Mouse (Mus musculus) olfactory bulb, adult 2 months (tissue): ENCODE measurements around the gene Nup210l. TPM values are rescaled to one million over a fixed set of nuclear protein-coding genes. Genes with fewer than 3 reads are reported as not detected.

Experiments used
- H3K27ac ChIP-seq: fragments of 200-500 bp; 2 replicates; pipeline ENCODE4 v1.5.1; 2012; ENCODE audit warnings: low read depth, low read length; ENCODE audit not compliant: insufficient read depth
- H3K4me1 ChIP-seq: fragments of 200-500 bp; 2 replicates; pipeline ENCODE4 v1.6.1; 2012; ENCODE audit warnings: low read length; ENCODE audit not compliant: control insufficient read depth, insufficient read depth
- H3K4me3 ChIP-seq: fragments of 200-500 bp; 2 replicates; pipeline ENCODE4 v1.5.1; 2012; ENCODE audit warnings: mild to moderate bottlenecking, low read depth, low read length, moderate library complexity; ENCODE audit not compliant: insufficient read depth
- CTCF ChIP-seq: fragments of 200-500 bp; IDR thresholded peaks from 2 replicates; pipeline ENCODE4 v1.5.1; 2012; ENCODE audit warnings: low read depth, mild to moderate bottlenecking, low read length, moderate library complexity; ENCODE audit not compliant: insufficient read depth
- POLR2A ChIP-seq: fragments of 200-500 bp; IDR thresholded peaks from 2 replicates; pipeline ENCODE4 v1.6.1; 2012; ENCODE audit warnings: mild to moderate bottlenecking, low read depth, low read length, moderate library complexity; ENCODE audit not compliant: insufficient read depth
- WGBS: fragments of 180-500 bp; shearing (Covaris S2); methylation state at CpG from one replicate; pipeline ENCODE4 v1.1.7; 2018; 5-methylcytosine and 5-hydroxymethylcytosine counted together
- polyA plus RNA-seq: library from polyadenylated mRNA; stranded (reverse); fragments of >200 nt; gene quantifications from 2 replicates; pipeline ENCODE4 v1.2.4, GENCODE M21; 2012; ENCODE audit warnings: low replicate concordance; ENCODE audit not compliant: missing spikeins, insufficient read depth, insufficient read length

Gene Nup210l
- not detected in 2 replicates for polyA plus RNA-seq

- 86% methylated on average over 13 of the region's 13 CpGs for WGBS
These were observed at the start of gene Nup210l for GRCm38 (mm10) chr3:90103938-90104337. TSS of gene Nup210l (plus strand) at chr3:90104132.

GRCm38 (mm10) chr3:90061549-90061948 is 42.4 kb upstream of the Nup210l start:
- H3K4me3 ChIP-seq: no peak overlapping the region
- no peak overlapping the region for H3K27ac ChIP-seq
- no peaks in the 10 kb centered on the region for H3K4me1 ChIP-seq
- no peak for TF ChIP-seq POLR2A
- no peak for TF ChIP-seq CTCF
- WGBS: 91% methylated on average over 6 of the region's 6 CpGs

More at GRCm38 (mm10) chr3:90103938-90104337, at the start of gene Nup210l:
- Histone ChIP-seq H3K27ac (no peak within 1 kb of the TSS), H3K4me3 (no peak within 1 kb of the TSS), H3K4me1 (no peaks in the 10 kb centered on the region)
- TF ChIP-seq POLR2A: no peak
- no peak for TF ChIP-seq CTCF

GRCm38 (mm10) chr3:90062539-90062938 is 41.4 kb upstream of the Nup210l start:
- WGBS: 49% methylated on average over 2 of the region's 2 CpGs
- no peak overlapping the region for H3K4me3 ChIP-seq
- TF ChIP-seq POLR2A: no peak
- no peak for TF ChIP-seq CTCF
- H3K27ac ChIP-seq: no peak overlapping the region
- no peaks in the 10 kb centered on the region for H3K4me1 ChIP-seq

- WGBS: 73% methylated on average over 3 of the region's 3 CpGs
- Histone ChIP-seq H3K27ac (no peak overlapping the region), H3K4me3 (no peak overlapping the region), H3K4me1 (0 out of 2 replicates have a peak, but pooled peaks cover 2% of the 10 kb centered on the region)
- TF ChIP-seq CTCF (no peak), POLR2A (no peak)
These were observed 39.5 kb upstream of the Nup210l start for GRCm38 (mm10) chr3:90064383-90064782.

GRCm38 (mm10) chr3:90065553-90065952 is 38.4 kb upstream of the Nup210l start:
- WGBS: 60% methylated on average over 3 of the region's 3 CpGs
- no peak overlapping the region for H3K27ac ChIP-seq
- H3K4me1 ChIP-seq: 0 out of 2 replicates have a peak, but pooled peaks cover 2% of the 10 kb centered on the region
- no peak for TF ChIP-seq POLR2A
- TF ChIP-seq CTCF: peak; percentile 29; the same call in 1 of the 2 replicates
- H3K4me3 ChIP-seq: no peak overlapping the region

GRCm38 (mm10) chr3:90067851-90068250 is 36.1 kb upstream of the Nup210l start:
- Histone ChIP-seq H3K27ac (no peak overlapping the region), H3K4me1 (0 out of 2 replicates have a peak, but pooled peaks cover 2% of the 10 kb centered on the region), H3K4me3 (no peak overlapping the region)
- WGBS: 70% methylated on average over 4 of the region's 4 CpGs
- TF ChIP-seq CTCF (no peak), POLR2A (no peak)

GRCm38 (mm10) chr3:90069688-90070087 is 34.2 kb upstream of the Nup210l start:
- Histone ChIP-seq H3K4me1 (0 out of 2 replicates have a peak, but pooled peaks cover 2% of the 10 kb centered on the region), H3K4me3 (no peak overlapping the region), H3K27ac (no peak overlapping the region)
- 86% methylated on average over 7 of the region's 7 CpGs for WGBS
- TF ChIP-seq CTCF: no peak
- TF ChIP-seq POLR2A: no peak

GRCm38 (mm10) chr3:90072294-90072693 is 31.6 kb upstream of the Nup210l start, which contains the start of gene Tpm3:
TSS of gene Tpm3 (plus strand) at chr3:90072649.
- Histone ChIP-seq H3K27ac (no peak within 1 kb of the TSS), H3K4me3 (no peak within 1 kb of the TSS), H3K4me1 (0 out of 2 replicates have a peak, but pooled peaks cover 2% of the 10 kb centered on the region)
- TF ChIP-seq POLR2A (no peak), CTCF (no peak)
- 77% methylated on average over 4 of the region's 4 CpGs for WGBS

- no peak overlapping the region for H3K27ac ChIP-seq
- TF ChIP-seq CTCF (no peak), POLR2A (no peak)
- peaks cover 4% of the 10 kb centered on the region; the same call in 1 of the 2 replicates for H3K4me1 ChIP-seq
- no peak overlapping the region for H3K4me3 ChIP-seq
- WGBS: 19% methylated on average over 5 of the region's 5 CpGs
These were observed 26.8 kb upstream of the Nup210l start for GRCm38 (mm10) chr3:90076921-90077716.
